Mouse (Mus musculus): Measurements from ENCODE around the gene Rnasek.

Rnasek gene

DNA sequence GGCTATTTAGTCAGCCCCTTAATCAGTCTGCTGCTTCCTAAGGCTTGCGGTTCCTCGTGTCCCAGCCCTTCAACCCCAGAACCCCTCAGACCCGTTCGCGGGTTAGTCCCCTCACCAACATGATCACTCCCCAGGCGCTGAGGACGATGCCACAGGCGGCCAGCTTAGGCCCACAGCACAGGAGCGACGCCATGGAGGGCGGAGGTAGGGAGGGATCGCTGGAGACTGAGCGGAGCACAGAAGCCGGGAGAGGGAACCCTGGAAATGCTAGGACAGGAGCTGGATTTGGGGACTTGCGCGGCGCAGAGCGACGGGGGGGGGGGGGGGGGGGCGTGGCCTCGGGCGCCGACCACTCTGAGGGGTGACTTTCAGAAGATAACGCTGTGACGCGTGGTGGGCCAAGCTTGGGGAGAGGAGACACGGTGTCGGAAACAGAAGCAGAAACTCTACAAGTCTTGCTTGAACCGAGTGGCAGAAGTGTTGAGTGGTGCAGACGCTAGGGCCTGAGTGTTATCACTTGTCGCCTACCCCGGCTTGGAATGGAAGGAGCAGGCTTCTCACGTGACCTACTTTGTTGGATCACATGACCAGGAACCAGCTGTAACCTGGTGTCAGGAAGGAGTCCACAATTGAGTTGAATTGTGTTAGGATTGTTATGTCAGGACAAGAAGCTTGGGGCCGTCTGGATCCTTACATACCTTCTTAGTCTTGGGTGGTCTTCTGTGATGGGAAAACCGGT lies at the start of gene Rnasek, which contains the start of gene Gm21988:
Gene Rnasek, minus strand, starts transcription at position 302 of the 739 bp plus-strand sequence.
Gene Gm21988, minus strand, starts transcription at position 290 of the 739 bp plus-strand sequence.
- peak; percentile 93 for DNase-seq

GRCm38 (mm10) chr11:70289236-70289635 lies 49.6 kb upstream of the Rnasek start:
- DNase-seq = no peak

- DNase-seq = no peak
Observed at GRCm38 (mm10) chr11:70288102-70288501, 48.5 kb upstream of the Rnasek start.

GRCm38 (mm10) chr11:70285686-70286085 lies 46.0 kb upstream of the Rnasek start:
- no peak for DNase-seq

- no peak for DNase-seq
Observed at GRCm38 (mm10) chr11:70284757-70285156, 45.1 kb upstream of the Rnasek start.

DNA sequence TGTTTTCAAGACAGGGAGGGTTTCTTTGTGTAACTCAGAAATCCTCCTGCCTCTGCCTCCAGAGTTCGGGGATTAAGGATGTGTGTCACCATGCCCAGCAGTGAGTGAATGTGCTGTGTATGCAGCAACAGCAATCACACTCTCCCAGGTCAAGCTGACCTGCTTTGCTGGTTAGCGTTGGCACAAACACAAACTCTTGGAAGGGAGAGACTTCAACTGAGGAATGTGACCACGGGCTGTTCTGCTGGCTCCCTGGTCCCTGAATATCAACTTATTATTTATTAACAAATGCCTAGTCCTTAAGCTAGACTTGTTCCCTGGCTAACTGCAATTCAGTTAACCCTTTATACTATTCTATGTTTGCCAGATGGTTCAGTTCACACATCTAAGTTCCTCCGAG lies 44.0 kb upstream of the Rnasek start:
- no peak for DNase-seq

- no peak for DNase-seq
Observed at GRCm38 (mm10) chr11:70280441-70280840, 40.8 kb upstream of the Rnasek start.

DNA sequence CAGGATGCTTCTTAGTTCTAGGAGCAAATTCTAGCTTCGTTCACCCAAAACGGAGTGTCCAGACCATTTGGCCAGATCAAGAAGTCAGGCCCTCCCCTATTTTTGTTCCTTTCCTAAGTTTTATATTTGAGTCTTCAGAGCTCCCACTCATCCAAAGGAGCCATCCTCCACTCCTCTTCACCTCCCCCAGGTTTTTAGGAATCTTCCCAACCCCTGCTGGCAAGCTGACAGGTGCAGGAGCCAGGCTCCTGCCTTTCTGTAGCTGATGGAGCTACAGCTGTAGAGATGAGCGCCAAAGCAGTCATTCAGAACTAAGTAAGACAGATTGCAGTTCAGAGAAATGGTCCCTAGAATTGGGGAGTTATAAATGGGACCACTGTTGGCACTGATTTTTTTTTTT lies 39.3 kb upstream of the Rnasek start:
- no peak for DNase-seq

DNA sequence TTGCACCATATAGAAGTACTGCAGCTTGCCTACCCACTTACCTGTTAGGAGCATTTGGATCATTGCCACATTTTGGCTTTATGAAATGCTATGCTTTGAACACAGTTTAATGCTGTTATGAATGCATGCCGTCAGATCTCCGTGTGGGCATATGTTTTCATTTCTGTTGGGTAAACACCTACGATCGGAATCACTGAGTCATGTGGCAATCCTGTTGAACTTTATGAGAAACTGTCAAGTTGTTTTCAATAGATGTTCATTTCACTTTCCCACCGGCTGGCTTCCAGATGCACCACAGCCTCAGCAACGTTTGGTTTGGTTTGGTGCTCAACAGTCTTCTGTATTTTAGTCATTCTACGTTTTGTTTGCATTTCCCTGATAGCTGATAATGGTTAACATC lies 32.0 kb upstream of the Rnasek start:
- DNase-seq = no peak

- no peak for DNase-seq
Observed at GRCm38 (mm10) chr11:70266405-70266804, 26.8 kb upstream of the Rnasek start.

- no peak for DNase-seq
Observed at GRCm38 (mm10) chr11:70265819-70266218, 26.2 kb upstream of the Rnasek start.

DNA sequence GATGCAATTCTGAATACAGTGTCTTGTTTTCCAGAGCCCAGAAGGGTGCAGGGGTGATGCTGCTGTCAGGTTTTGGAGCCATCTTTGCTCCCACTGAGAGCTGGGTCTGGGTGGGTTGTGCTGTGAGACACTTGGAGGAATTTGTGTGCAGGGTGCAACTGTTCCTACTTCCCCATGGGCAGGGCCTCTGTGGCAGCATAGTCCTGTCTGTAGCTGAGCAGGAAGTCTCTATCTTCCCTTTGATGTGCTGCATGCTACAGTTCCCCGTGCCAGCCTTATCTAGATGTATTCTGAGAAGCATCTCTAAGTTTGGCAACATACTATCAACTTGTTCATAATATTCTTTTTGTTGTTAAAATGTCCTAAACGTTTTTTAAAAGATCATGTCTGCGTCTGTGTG lies 25.6 kb upstream of the Rnasek start:
- DNase-seq = no peak

- no peak for DNase-seq
Observed at GRCm38 (mm10) chr11:70259035-70259434, 19.4 kb upstream of the Rnasek start.

DNA sequence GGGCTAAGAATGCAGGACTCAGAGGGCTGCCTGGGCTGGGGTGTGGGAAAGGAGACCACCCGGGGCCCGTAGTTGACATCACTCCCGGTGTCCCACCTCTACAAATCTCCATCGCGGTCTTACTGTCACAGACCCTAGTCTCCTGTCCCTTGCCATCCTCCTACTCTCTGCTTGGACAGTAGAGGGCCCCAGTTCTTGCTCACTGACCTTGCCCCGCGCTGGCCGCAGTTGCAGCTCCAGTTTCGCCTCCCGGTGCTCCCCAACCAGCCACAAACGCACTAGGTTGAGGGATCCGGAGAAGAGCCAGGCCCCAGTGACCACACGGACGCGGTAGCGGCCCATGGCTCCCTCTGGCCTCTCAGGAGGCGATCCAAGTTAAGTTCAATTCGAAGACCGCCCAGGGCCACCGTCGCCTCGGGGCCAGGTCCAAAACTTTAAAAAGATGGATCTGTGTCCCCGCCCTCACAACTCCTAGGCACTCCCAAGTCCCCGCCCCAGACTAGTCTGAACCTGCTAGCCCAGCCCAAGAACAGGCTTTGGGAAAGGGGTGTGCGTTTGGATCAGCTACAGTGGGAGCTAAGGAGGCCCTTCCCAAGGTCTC lies 15.4 kb upstream of the Rnasek start, which contains the start of gene Alox12:
Gene Alox12, minus strand, starts transcription at position 423 of the 601 bp plus-strand sequence.
- no peak for DNase-seq

- no peak for DNase-seq
Observed at GRCm38 (mm10) chr11:70254337-70254736, 14.7 kb upstream of the Rnasek start.

DNA sequence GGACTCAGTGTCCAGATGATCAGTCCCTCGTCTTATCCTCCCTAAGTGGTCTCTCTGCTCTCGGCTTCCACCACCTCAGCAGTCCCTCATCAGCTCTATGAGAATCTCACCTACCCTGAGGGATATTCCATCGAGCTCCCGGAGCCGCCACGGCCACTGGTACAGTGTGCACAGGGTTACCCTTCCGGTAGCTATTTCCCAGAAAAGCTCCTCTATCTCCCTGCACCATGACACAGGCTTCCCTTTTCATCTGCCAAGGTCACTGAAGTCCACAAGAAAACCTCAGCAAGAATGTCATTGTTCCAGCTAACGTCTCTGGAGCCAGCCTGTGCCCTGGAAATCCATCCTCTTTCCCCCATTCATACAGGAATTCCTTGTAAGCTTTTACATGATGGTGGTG lies 12.2 kb upstream of the Rnasek start:
- no peak for DNase-seq

DNA sequence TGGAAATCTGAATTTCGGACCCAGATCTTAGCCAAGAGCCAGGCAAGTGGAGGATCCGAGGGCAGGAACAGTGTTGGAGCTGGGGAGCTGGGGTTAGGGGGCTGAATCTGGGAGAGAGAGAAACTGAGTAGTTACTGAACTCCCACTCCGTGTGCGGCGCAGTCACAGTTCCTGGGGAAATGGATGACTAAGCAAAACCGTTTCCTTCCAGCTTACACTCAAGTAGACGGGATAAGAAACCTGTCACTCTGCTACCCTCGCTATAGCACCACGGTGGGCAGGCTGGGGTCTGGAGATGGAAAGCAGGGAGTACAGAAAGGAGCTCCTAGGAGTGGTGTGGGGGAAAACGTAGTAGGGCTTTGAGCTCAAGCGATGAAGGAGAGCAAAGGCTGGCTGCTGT lies 10.5 kb upstream of the Rnasek start:
- DNase-seq = no peak

DNA sequence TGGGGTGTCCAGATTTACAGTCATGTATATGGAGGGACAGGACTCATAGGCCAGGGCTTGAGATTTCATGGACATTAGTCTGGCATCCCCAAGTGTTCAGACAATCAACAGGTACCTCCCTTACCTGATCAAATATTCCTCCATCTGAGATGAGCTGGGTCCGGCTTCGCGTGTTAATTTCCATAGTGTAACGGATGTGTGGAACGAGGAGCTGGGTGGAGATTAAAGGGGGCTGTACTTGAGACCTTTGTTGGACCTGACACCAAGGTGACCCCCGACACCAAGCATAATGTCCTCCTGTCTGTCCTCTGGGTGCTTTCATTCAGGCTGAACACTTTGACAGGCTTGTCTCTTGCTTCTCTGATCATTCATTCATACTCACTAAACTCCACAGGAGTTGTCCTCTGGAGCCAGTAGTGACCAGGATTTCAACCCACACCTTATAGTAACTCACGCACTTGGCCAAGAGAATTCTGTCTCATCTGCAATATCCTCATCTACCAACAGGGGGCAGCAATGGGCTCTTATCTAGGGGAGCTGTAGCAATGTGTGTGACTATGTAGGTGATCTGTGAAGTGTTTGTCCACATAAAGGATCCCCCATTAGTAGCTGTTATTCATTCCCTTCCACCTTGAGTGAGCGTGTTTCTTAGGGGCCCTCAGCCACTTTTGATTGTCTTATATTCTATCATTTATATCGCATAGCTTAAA lies 7.6 kb upstream of the Rnasek start:
- DNase-seq = peak; percentile 79

GRCm38 (mm10) chr11:70242591-70242990 lies 2.9 kb upstream of the Rnasek start:
- DNase-seq = peak; percentile 34

GRCm38 (mm10) chr11:70238591-70239440 lies 826 bp downstream of the Rnasek start:
- DNase-seq = peak; percentile 58

DNA sequence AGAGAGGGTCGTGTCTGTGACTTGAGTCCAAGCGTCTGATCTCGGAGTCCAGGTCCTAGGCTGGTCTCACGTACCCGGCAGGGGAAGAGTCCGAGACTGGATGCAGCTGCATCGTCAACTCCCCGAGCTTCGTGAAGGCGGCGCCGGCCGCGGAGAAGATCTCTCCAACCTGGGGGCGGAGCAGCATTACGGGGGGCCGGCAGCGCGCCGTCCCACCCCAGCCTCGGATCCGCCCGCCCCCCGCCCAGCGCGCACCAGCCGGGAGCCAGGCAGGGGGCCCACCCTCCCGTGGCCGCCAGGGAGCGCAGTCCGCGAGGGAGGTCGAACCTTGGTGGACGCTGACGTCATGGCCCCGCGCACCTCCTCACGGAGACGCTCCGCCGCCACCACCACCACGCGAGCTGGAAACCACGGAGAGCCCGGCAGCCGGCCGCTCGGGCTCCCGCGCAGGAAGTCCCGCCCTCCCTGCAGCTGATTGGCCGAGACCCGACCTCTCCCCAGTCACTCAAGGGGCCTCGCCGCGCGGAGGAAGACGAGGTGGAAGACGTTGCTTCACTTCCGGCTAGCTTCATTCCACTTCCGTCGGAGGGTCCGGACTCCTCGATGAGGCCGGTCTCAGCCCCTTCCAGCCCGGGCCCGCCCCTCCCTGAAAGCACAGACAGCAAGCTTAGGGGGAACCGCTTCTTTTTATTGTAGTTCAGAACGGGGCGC lies 2.0 kb downstream of the Rnasek start, which contains the start of gene 0610010K14Rik:
Gene 0610010K14Rik, minus strand, starts transcription at position 458 of the 711 bp plus-strand sequence.
- peak; percentile 97 for DNase-seq

GRCm38 (mm10) chr11:70236717-70237116 lies 2.9 kb downstream of the Rnasek start:
- DNase-seq = peak; percentile 44
